Mouse (Mus musculus) bone marrow, adult 2 months (tissue): Measurements from ENCODE around the gene Med12l. TPM values are rescaled to one million over a fixed set of nuclear protein-coding genes. Genes with fewer than 3 reads are reported as not detected.
A peak's percentile ranks its signal among the peaks of the same experiment; 100 is the strongest.

ENCODE experiments used
- H3K27ac ChIP-seq: fragments of 200-500 bp; 2 replicates; pipeline ENCODE4 v1.5.1; 2012; ENCODE audit warnings: low read depth, mild to moderate bottlenecking, control low read depth, inconsistent platforms, low read length; ENCODE audit not compliant: control insufficient read depth, poor library complexity, insufficient read depth
- H3K4me1 ChIP-seq: fragments of 200-500 bp; 2 replicates; pipeline ENCODE4 v1.6.1; 2011; ENCODE audit warnings: low read length; ENCODE audit not compliant: control insufficient read depth, insufficient read depth
- H3K4me3 ChIP-seq: fragments of 200-500 bp; replicated peaks from 2 replicates; pipeline ENCODE3; 2011; ENCODE audit warnings: mild to moderate bottlenecking, low read depth, low read length, control low read depth; ENCODE audit not compliant: control insufficient read depth
- CTCF ChIP-seq: fragments of 200-500 bp; IDR thresholded peaks from 2 replicates; pipeline ENCODE4 v1.5.1; 2011; ENCODE audit warnings: low read length, control low read depth; ENCODE audit not compliant: control insufficient read depth, insufficient read depth
- POLR2A ChIP-seq: fragments of 200-500 bp; IDR thresholded peaks from 2 replicates; pipeline ENCODE4 v1.6.1; 2011; ENCODE audit warnings: low read depth, mild to moderate bottlenecking, control low read depth, low read length, borderline replicate concordance; ENCODE audit not compliant: control insufficient read depth
- WGBS: fragments of 180-500 bp; shearing (Covaris S2); methylation state at CpG from one replicate; pipeline ENCODE4 v1.1.7; 2018; 5-methylcytosine and 5-hydroxymethylcytosine counted together
- polyA plus RNA-seq: library from polyadenylated mRNA; stranded (reverse); fragments of >200 nt; gene quantifications from 2 replicates; pipeline ENCODE4 v1.2.4, GENCODE M21; 2011; ENCODE audit warnings: low replicate concordance; ENCODE audit not compliant: missing spikeins, insufficient read depth, insufficient read length

Med12l gene
- polyA plus RNA-seq, 1 experiment, result 6.5 TPM

DNA sequence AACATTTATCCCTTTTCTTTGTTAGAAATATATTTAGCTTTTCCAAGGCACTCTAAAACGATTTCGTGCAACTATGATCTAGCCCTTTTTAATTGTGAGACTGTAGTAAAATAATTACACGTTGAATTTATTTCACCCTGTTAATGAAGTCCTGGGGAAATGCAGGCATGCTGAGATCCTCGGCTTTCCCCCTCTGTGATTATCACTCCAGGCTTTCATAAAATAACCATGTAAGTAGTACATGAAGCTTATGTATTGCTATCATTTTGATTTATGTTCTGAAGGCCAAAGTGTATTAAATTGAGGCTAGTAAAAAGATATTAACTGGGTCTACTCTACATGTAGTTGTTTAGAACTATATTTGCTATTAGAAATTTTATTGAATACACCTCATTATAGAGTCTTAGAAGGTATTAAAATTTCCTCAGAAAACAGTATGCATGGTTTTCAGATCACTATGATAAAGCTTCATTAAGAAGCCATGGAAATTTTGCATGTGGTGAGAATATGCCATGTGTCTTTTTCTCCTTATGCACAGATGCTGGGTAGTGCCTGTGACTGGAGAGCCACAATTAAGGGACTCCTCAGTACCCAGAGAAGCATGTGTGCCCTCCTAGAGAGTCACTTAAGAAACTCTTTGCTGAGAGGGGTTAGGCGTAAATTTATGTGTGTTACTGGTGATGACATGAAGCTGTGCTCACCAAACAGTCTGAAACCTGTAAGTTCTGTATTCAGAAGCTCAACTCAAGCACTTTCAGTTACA lies 288.0 kb downstream of the Med12l start:
- Histone ChIP-seq H3K27ac (no peak overlapping the region), H3K4me3 (no peak overlapping the region), H3K4me1 (no peaks in the 10 kb centered on the region)
- WGBS, result 81% methylated on average over 5 of the region's 5 CpGs
- no peak for TF ChIP-seq CTCF

DNA sequence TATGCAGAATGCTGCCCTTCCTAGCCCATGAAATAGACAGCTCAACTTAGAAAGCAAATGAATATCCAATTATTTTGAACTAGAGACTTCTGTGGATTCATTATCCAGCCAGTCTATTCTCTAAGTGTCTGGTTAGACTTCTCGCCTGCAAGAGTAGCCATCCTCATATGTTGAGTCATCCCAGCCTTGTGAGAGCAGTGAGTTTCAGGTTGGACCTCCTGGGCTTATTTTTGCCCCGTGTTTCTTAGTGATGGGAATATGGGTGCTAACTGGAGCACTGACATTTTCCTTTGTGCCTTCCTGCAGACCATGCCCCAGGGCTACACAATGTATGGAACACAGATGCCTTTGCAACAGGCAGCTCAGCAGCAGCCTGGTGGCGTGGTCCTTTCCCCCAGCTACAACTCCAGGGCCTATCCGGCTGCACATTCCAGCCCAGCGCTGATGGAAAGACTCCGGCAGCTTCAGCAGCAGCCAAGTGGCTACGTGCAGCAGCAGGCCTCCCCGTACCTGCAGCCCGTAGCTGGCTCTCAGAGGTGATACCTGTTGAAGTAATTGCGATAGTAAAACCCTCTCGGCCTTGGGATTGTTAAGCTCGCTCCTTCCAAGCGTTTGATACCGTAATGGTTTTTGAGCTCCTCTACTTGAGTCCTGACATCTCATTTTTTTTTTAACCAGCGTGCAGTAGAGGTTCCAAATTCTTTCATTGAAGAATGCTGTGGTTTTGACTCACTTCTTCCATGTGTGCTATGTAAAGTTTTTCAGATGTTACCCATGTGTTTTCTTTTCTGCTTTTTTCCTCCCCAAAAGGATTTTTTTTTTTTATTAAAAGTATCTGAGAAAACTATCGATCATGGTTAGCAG lies 290.3 kb downstream of the Med12l start:
- no peaks in the 10 kb centered on the region for H3K4me1 ChIP-seq
- 85% methylated on average over 16 of the region's 16 CpGs for WGBS
- H3K27ac ChIP-seq, result no peak overlapping the region
- TF ChIP-seq CTCF, result no peak
- TF ChIP-seq POLR2A, result no peak
- H3K4me3 ChIP-seq, result no peak overlapping the region

GRCm38 (mm10) chr3:59296563-59297130 lies 291.0 kb downstream of the Med12l start:
- TF ChIP-seq POLR2A (no peak), CTCF (no peak)
- Histone ChIP-seq H3K4me3 (no peak overlapping the region), H3K4me1 (no peaks in the 10 kb centered on the region), H3K27ac (no peak overlapping the region)
- 82% methylated on average over 5 of the region's 5 CpGs for WGBS

- 88% methylated on average over 16 of the region's 16 CpGs for WGBS
Observed at GRCm38 (mm10) chr3:59297653-59298052, 292.0 kb downstream of the Med12l start.

DNA sequence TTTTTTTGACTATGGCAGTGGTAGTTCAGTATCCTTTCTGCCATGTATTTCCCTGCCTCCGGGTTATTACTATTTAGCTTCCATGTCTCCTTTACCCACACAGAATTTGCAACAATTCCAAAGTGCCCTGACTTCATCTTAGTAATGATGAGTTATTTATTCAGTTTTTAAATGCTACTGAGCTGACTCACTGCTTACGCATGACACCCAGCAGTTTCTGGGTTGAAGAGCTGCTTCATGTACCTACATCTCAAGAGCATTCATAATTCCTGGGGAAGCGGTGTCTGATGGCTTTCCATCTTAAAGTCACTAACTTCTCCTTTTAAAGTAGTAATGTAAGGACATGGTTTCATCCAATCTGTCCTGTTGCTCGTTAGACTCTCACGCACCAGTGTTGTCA lies 299.3 kb downstream of the Med12l start:
- Histone ChIP-seq H3K27ac (no peak overlapping the region), H3K4me3 (no peak overlapping the region), H3K4me1 (no peaks in the 10 kb centered on the region; the same call in 1 of the 2 replicates)
- WGBS, result 82% methylated on average over 5 of the region's 5 CpGs
- TF ChIP-seq CTCF (no peak), POLR2A (no peak)

More at GRCm38 (mm10) chr3:59297653-59298052, 292.0 kb downstream of the Med12l start:
- H3K4me1 ChIP-seq, result no peaks in the 10 kb centered on the region
- no peak overlapping the region for H3K4me3 ChIP-seq
- no peak overlapping the region for H3K27ac ChIP-seq
- TF ChIP-seq POLR2A, result no peak
- no peak for TF ChIP-seq CTCF

GRCm38 (mm10) chr3:59305518-59305917 lies 299.9 kb downstream of the Med12l start:
- 83% methylated on average over 2 of the region's 2 CpGs for WGBS
- TF ChIP-seq CTCF, result no peak
- TF ChIP-seq POLR2A, result no peak
- Histone ChIP-seq H3K27ac (no peak overlapping the region), H3K4me3 (no peak overlapping the region), H3K4me1 (no peaks in the 10 kb centered on the region; the same call in 1 of the 2 replicates)

GRCm38 (mm10) chr3:59312610-59313009 lies 307.0 kb downstream of the Med12l start:
- WGBS, result 56% methylated on average over 10 of the region's 10 CpGs
- peak overlapping the region; percentile 58; the same call in 1 of the 2 replicates for H3K27ac ChIP-seq
- H3K4me3 ChIP-seq, result peak overlapping the region; percentile 0
- H3K4me1 ChIP-seq, result peaks cover 2% of the 10 kb centered on the region; the same call in 1 of the 2 replicates
- TF ChIP-seq POLR2A (no peak), CTCF (no peak)

GRCm38 (mm10) chr3:59316077-59316476 lies 310.5 kb downstream of the Med12l start:
- no peak overlapping the region for H3K27ac ChIP-seq
- peaks cover 2% of the 10 kb centered on the region; the same call in 1 of the 2 replicates for H3K4me1 ChIP-seq
- no peak for TF ChIP-seq CTCF
- no peak for TF ChIP-seq POLR2A
- WGBS, result 83% methylated on average over 7 of the region's 7 CpGs
- H3K4me3 ChIP-seq, result no peak overlapping the region
